Mouse (Mus musculus): ENCODE measurements at regions not wholly inside any gene's neighbourhood (a gene's known extent, or its start where the extent isn't known, plus 50 kb on each side); places are given as distances from the start of the nearest gene placed in this dataset.

DNA sequence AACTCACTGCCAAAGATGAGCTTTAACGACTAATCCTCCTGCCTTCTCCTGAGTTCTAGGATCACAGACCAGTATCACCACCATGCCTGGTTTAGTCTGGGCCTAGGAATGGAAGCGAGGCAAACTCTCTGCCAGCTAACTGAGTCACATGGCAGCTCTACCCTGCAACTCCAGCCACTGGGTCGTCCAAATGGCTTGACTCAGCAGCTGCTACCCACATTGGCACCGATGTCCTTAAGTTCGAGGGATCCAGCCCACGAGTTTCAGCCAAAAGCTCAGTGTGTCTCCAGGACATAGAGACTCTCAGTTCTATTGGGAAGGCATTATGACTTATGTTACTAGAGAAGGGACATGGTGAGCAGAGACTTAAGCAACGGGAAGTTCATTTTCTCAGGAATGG, 107.8 kb upstream of the Id4 start:
- no peak for TF ChIP-seq POLR2A (IDR thresholded peaks at IDR 0.05; ENCODE audit: insufficient read depth, low read depth, low read length)
- TF ChIP-seq CTCF (IDR thresholded peaks at IDR 0.05; ENCODE audit: insufficient read depth, low read depth, low read length) = no peak
- H3K27ac ChIP-seq (ENCODE audit: insufficient read depth, low read depth, low read length) = no peak overlapping the region
- no peaks in the 10 kb centered on the region for H3K4me1 ChIP-seq (ENCODE audit: control insufficient read depth, insufficient read depth, low read length)
- 43% methylated on average over 7 of the region's 7 CpGs for WGBS
- no peak overlapping the region for H3K4me3 ChIP-seq (ENCODE audit: insufficient read depth, low read depth, low read length)

- Histone ChIP-seq H3K27ac (ENCODE audit: insufficient read depth, low read depth, low read length) (peak overlapping the region; percentile 40; the same call in 1 of the 2 replicates), H3K4me3 (ENCODE audit: insufficient read depth, low read depth, low read length) (no peak overlapping the region), H3K4me1 (ENCODE audit: control insufficient read depth, insufficient read depth, low read length) (no peaks in the 10 kb centered on the region)
- 29% methylated on average over 7 of the region's 7 CpGs for WGBS
- TF ChIP-seq POLR2A (IDR thresholded peaks at IDR 0.05; ENCODE audit: insufficient read depth, low read depth, low read length) = no peak
- TF ChIP-seq CTCF (IDR thresholded peaks at IDR 0.05; ENCODE audit: insufficient read depth, low read depth, low read length) = no peak
Measured at GRCm38 (mm10) chr13:48153684-48154413, 107.2 kb upstream of the Id4 start.

DNA sequence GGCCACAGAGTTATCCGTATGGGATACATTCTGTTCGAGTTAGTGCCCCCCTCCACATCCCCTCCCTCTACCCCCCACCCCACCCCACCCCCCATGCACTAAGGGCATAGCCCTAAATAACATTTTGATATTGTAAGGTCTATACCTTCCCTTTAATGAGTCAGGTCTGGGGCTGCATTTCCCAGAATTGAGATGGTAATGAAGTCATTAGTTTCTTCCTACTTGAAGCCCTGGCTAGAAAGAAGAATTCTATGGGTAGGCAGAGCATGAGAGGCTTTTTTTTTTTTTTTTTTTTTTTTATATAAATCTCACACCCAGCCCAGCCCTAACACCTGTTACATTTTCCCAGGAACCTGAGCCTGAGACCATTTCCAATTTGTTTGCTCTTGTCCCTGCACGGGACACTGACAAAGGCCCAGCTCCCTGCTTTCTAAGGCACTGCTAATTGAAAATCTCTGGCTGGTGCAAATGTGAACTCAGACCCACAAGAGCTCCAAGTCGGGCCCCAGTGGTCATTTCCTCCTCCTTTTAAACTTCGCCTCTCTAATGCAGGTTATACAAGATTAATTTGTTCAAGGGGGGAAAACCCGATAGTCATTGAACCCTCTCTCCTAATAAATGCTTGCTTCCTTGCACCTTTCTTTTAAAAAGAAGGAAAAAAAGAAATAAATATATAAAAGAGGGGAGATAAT, 106.5 kb upstream of the Id4 start:
- TF ChIP-seq CTCF (IDR thresholded peaks at IDR 0.05; ENCODE audit: insufficient read depth, low read depth, low read length) (no peak), POLR2A (IDR thresholded peaks at IDR 0.05; ENCODE audit: insufficient read depth, low read depth, low read length) (no peak)
- WGBS = 41% methylated on average over 6 of the region's 6 CpGs
- Histone ChIP-seq H3K27ac (ENCODE audit: insufficient read depth, low read depth, low read length) (no peak overlapping the region), H3K4me3 (ENCODE audit: insufficient read depth, low read depth, low read length) (no peak overlapping the region), H3K4me1 (ENCODE audit: control insufficient read depth, insufficient read depth, low read length) (no peaks in the 10 kb centered on the region)

- Histone ChIP-seq H3K4me1 (ENCODE audit: control insufficient read depth, insufficient read depth, low read length) (no peaks in the 10 kb centered on the region), H3K27ac (ENCODE audit: insufficient read depth, low read depth, low read length) (no peak overlapping the region), H3K4me3 (ENCODE audit: insufficient read depth, low read depth, low read length) (no peak overlapping the region)
- 16% methylated on average over 15 of the region's 15 CpGs for WGBS
- no peak for TF ChIP-seq CTCF (IDR thresholded peaks at IDR 0.05; ENCODE audit: insufficient read depth, low read depth, low read length)
- no peak for TF ChIP-seq POLR2A (IDR thresholded peaks at IDR 0.05; ENCODE audit: insufficient read depth, low read depth, low read length)
Measured at GRCm38 (mm10) chr13:48159020-48159910, 101.8 kb upstream of the Id4 start.

GRCm38 (mm10) chr13:48160161-48160560, 100.9 kb upstream of the Id4 start:
- H3K4me1 ChIP-seq (ENCODE audit: control insufficient read depth, insufficient read depth, low read length) = no peaks in the 10 kb centered on the region
- TF ChIP-seq CTCF (IDR thresholded peaks at IDR 0.05; ENCODE audit: insufficient read depth, low read depth, low read length) (no peak), POLR2A (IDR thresholded peaks at IDR 0.05; ENCODE audit: insufficient read depth, low read depth, low read length) (no peak)
- no peak overlapping the region for H3K4me3 ChIP-seq (ENCODE audit: insufficient read depth, low read depth, low read length)
- H3K27ac ChIP-seq (ENCODE audit: insufficient read depth, low read depth, low read length) = no peak overlapping the region
- WGBS = 23% methylated on average over 5 of the region's 5 CpGs

- no peak overlapping the region for H3K4me3 ChIP-seq (ENCODE audit: insufficient read depth, low read depth, low read length)
- 29% methylated on average over 9 of the region's 9 CpGs for WGBS
- H3K27ac ChIP-seq (ENCODE audit: insufficient read depth, low read depth, low read length) = no peak overlapping the region
- H3K4me1 ChIP-seq (ENCODE audit: control insufficient read depth, insufficient read depth, low read length) = no peaks in the 10 kb centered on the region
- TF ChIP-seq POLR2A (IDR thresholded peaks at IDR 0.05; ENCODE audit: insufficient read depth, low read depth, low read length) (no peak), CTCF (IDR thresholded peaks at IDR 0.05; ENCODE audit: insufficient read depth, low read depth, low read length) (no peak)
Measured at GRCm38 (mm10) chr13:48161339-48161738, 99.7 kb upstream of the Id4 start.

DNA sequence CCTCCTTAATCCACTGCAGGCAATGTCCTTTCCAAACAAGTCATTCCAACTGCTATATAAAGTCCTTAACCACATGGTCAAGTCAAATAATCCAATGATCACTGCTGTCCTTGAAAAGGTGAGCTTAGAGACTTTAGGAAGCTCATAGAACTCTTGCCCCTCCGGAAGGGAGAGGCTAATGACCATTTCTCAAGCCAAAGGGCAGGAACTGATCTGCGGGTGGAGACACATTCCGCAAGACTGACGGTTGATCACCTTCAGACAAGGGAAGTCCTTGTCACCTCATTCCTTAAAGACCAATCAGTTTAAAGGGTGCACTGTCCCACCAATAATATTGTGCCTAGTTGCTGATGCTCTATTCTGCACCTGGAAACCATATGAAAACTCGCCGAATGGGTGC, 96.4 kb upstream of the Id4 start:
- 95% methylated on average over 6 of the region's 6 CpGs for WGBS
- Histone ChIP-seq H3K4me3 (ENCODE audit: insufficient read depth, low read depth, low read length) (no peak overlapping the region), H3K27ac (ENCODE audit: insufficient read depth, low read depth, low read length) (no peak overlapping the region), H3K4me1 (ENCODE audit: control insufficient read depth, insufficient read depth, low read length) (no peaks in the 10 kb centered on the region)
- TF ChIP-seq POLR2A (IDR thresholded peaks at IDR 0.05; ENCODE audit: insufficient read depth, low read depth, low read length) (no peak), CTCF (IDR thresholded peaks at IDR 0.05; ENCODE audit: insufficient read depth, low read depth, low read length) (no peak)

- 94% methylated on average over 1 of the region's 1 CpGs for WGBS
- Histone ChIP-seq H3K4me3 (ENCODE audit: insufficient read depth, low read depth, low read length) (no peak overlapping the region), H3K4me1 (ENCODE audit: control insufficient read depth, insufficient read depth, low read length) (no peaks in the 10 kb centered on the region), H3K27ac (ENCODE audit: insufficient read depth, low read depth, low read length) (no peak overlapping the region)
- TF ChIP-seq CTCF (IDR thresholded peaks at IDR 0.05; ENCODE audit: insufficient read depth, low read depth, low read length) (no peak), POLR2A (IDR thresholded peaks at IDR 0.05; ENCODE audit: insufficient read depth, low read depth, low read length) (no peak)
Measured at GRCm38 (mm10) chr13:48165838-48166237, 95.2 kb upstream of the Id4 start.

Data from olfactory bulb, adult 2 months (tissue).